Mouse (Mus musculus): Measurements from ENCODE around the gene Ndufa11. TPM values are rescaled to one million over a fixed set of nuclear protein-coding genes. Genes with fewer than 3 reads are reported as not detected.

The Ndufa11 gene
- polyA plus RNA-seq, 1 experiment from 2014 or later: 1,119 TPM

GRCm38 (mm10) chr17:56729656-56730055 lies 12.1 kb downstream of the Ndufa11 start:
- no peak for ATAC-seq (ENCODE audit: insufficient number of reproducible peaks, insufficient read depth, low FRiP score, low read depth)
- H3K9me3 ChIP-seq (ENCODE audit: control insufficient read depth, low read length): 0 out of 2 replicates have a peak, but pooled peaks cover 3% of the 10 kb centered on the region
- peaks cover 3% of the 10 kb centered on the region for H3K27me3 ChIP-seq (ENCODE audit: control insufficient read depth, insufficient read depth, low read length)
- no peak overlapping the region for H3K27ac ChIP-seq (replicated peaks in 1 of 2; ENCODE audit: control insufficient read depth in 1 of 2, insufficient read depth in 1 of 2, low read depth in 2 of 2, low read length in 2 of 2)
- peaks cover 25 to 31% of the 10 kb centered on the region in 2 experiments for H3K4me1 ChIP-seq (ENCODE audit: control insufficient read depth in 2 of 2, insufficient read depth in 2 of 2, low read length in 2 of 2)
- H3K9ac ChIP-seq (ENCODE audit: low read length): no peak overlapping the region
- H3K4me2 ChIP-seq (ENCODE audit: low read length): no peak overlapping the region
- H3K4me3 ChIP-seq (ENCODE audit: control insufficient read depth in 1 of 2, insufficient read depth in 1 of 2, low read depth in 1 of 2, low read length in 2 of 2): no peak overlapping the region
- no peaks in the 10 kb centered on the region; the same call in 1 of the 2 replicates for H3K36me3 ChIP-seq (ENCODE audit: control insufficient read depth, insufficient read depth, low read length)
- 59% methylated on average over 2 of the region's 2 CpGs for WGBS

- no peaks in the 10 kb centered on the region for H3K36me3 ChIP-seq (ENCODE audit: control insufficient read depth, insufficient read depth, low read length)
- H3K27ac ChIP-seq (replicated peaks in 1 of 2; ENCODE audit: control insufficient read depth in 1 of 2, insufficient read depth in 1 of 2, low read depth in 2 of 2, low read length in 2 of 2): no peak overlapping the region
- H3K27me3 ChIP-seq (ENCODE audit: control insufficient read depth, insufficient read depth, low read length): peaks cover 3% of the 10 kb centered on the region
- no peaks in the 10 kb centered on the region for H3K9me3 ChIP-seq (ENCODE audit: control insufficient read depth, low read length)
- no peak overlapping the region for H3K4me2 ChIP-seq (ENCODE audit: low read length)
- H3K4me3 ChIP-seq (ENCODE audit: control insufficient read depth in 1 of 2, insufficient read depth in 1 of 2, low read depth in 1 of 2, low read length in 2 of 2): no peak overlapping the region
- whole genome bisulfite sequencing: 40% methylated on average over 8 of the region's 8 CpGs
- H3K4me1 ChIP-seq (ENCODE audit: control insufficient read depth in 2 of 2, insufficient read depth in 2 of 2, low read length in 2 of 2): peaks cover 15 to 23% of the 10 kb centered on the region in 2 experiments
- no peak overlapping the region for H3K9ac ChIP-seq (ENCODE audit: low read length)
- ATAC-seq (ENCODE audit: insufficient number of reproducible peaks, insufficient read depth, low FRiP score, low read depth): no peak
These were observed 19.0 kb downstream of the Ndufa11 start for GRCm38 (mm10) chr17:56736534-56736933.

- ATAC-seq (ENCODE audit: insufficient number of reproducible peaks, insufficient read depth, low FRiP score, low read depth): no peak
- Histone ChIP-seq H3K27ac (replicated peaks in 1 of 2; ENCODE audit: control insufficient read depth in 1 of 2, insufficient read depth in 1 of 2, low read depth in 2 of 2, low read length in 2 of 2) (no peak overlapping the region), H3K4me3 (ENCODE audit: control insufficient read depth in 1 of 2, insufficient read depth in 1 of 2, low read depth in 1 of 2, low read length in 2 of 2) (no peak overlapping the region), H3K9me3 (ENCODE audit: control insufficient read depth, low read length) (no peaks in the 10 kb centered on the region), H3K36me3 (ENCODE audit: control insufficient read depth, insufficient read depth, low read length) (no peaks in the 10 kb centered on the region), H3K9ac (ENCODE audit: low read length) (no peak overlapping the region), H3K4me1 (ENCODE audit: control insufficient read depth in 2 of 2, insufficient read depth in 2 of 2, low read length in 2 of 2) (peaks cover 15 to 23% of the 10 kb centered on the region in 2 experiments), H3K27me3 (ENCODE audit: control insufficient read depth, insufficient read depth, low read length) (no peaks in the 10 kb centered on the region; the same call in none of the 2 replicates), H3K4me2 (ENCODE audit: low read length) (no peak overlapping the region)
- 82% methylated on average over 10 of the region's 10 CpGs for WGBS
These were observed 20.7 kb downstream of the Ndufa11 start for GRCm38 (mm10) chr17:56738221-56738620.

GRCm38 (mm10) chr17:56740118-56740787 lies 22.7 kb downstream of the Ndufa11 start:
- Histone ChIP-seq H3K27me3 (ENCODE audit: control insufficient read depth, insufficient read depth, low read length) (no peaks in the 10 kb centered on the region; the same call in 1 of the 2 replicates), H3K9ac (ENCODE audit: low read length) (no peak overlapping the region)
- WGBS: 29% methylated on average over 17 of the region's 17 CpGs

GRCm38 (mm10) chr17:56740788-56741160 lies 23.2 kb downstream of the Ndufa11 start:
- Histone ChIP-seq H3K36me3 (ENCODE audit: control insufficient read depth, insufficient read depth, low read length) (no peaks in the 10 kb centered on the region), H3K9me3 (ENCODE audit: control insufficient read depth, low read length) (no peaks in the 10 kb centered on the region), H3K27ac (replicated peaks in 1 of 2; ENCODE audit: control insufficient read depth in 1 of 2, insufficient read depth in 1 of 2, low read depth in 2 of 2, low read length in 2 of 2) (peak overlapping the region; percentile 78 to 80), H3K4me2 (ENCODE audit: low read length) (0 out of 2 replicates have a peak overlapping the region, but pooled peaks have one; percentile 18), H3K9ac (ENCODE audit: low read length) (no peak overlapping the region), H3K4me3 (ENCODE audit: control insufficient read depth in 1 of 2, insufficient read depth in 1 of 2, low read depth in 1 of 2, low read length in 2 of 2) (no peak overlapping the region), H3K4me1 (ENCODE audit: control insufficient read depth in 2 of 2, insufficient read depth in 2 of 2, low read length in 2 of 2) (peaks cover 15 to 23% of the 10 kb centered on the region in 2 experiments), H3K27me3 (ENCODE audit: control insufficient read depth, insufficient read depth, low read length) (no peaks in the 10 kb centered on the region; the same call in 1 of the 2 replicates)
- 56% methylated on average over 17 of the region's 17 CpGs for WGBS
- peak; percentile 24; the same call in 1 of the 2 replicates for ATAC-seq (ENCODE audit: insufficient number of reproducible peaks, insufficient read depth, low FRiP score, low read depth)

More at GRCm38 (mm10) chr17:56740118-56740787, 22.7 kb downstream of the Ndufa11 start:
- Histone ChIP-seq H3K27ac (replicated peaks in 1 of 2; ENCODE audit: control insufficient read depth in 1 of 2, insufficient read depth in 1 of 2, low read depth in 2 of 2, low read length in 2 of 2) (peak overlapping the region; percentile 78 to 80), H3K4me2 (ENCODE audit: low read length) (peak overlapping the region; percentile 18; the same call in 1 of the 2 replicates), H3K36me3 (ENCODE audit: control insufficient read depth, insufficient read depth, low read length) (no peaks in the 10 kb centered on the region), H3K4me3 (ENCODE audit: control insufficient read depth in 1 of 2, insufficient read depth in 1 of 2, low read depth in 1 of 2, low read length in 2 of 2) (no peak overlapping the region), H3K4me1 (ENCODE audit: control insufficient read depth in 2 of 2, insufficient read depth in 2 of 2, low read length in 2 of 2) (peaks cover 15 to 23% of the 10 kb centered on the region in 2 experiments), H3K9me3 (ENCODE audit: control insufficient read depth, low read length) (no peaks in the 10 kb centered on the region)
- peak; percentile 84 for ATAC-seq (ENCODE audit: insufficient number of reproducible peaks, insufficient read depth, low FRiP score, low read depth)

- 55% methylated on average over 5 of the region's 5 CpGs for WGBS
- H3K27ac ChIP-seq (replicated peaks in 1 of 2; ENCODE audit: control insufficient read depth in 1 of 2, insufficient read depth in 1 of 2, low read depth in 2 of 2, low read length in 2 of 2): no peak overlapping the region
- no peak overlapping the region for H3K4me2 ChIP-seq (ENCODE audit: low read length)
- H3K36me3 ChIP-seq (ENCODE audit: control insufficient read depth, insufficient read depth, low read length): no peaks in the 10 kb centered on the region
- no peak overlapping the region for H3K4me3 ChIP-seq (ENCODE audit: control insufficient read depth in 1 of 2, insufficient read depth in 1 of 2, low read depth in 1 of 2, low read length in 2 of 2)
- no peaks in the 10 kb centered on the region for H3K9me3 ChIP-seq (ENCODE audit: control insufficient read depth, low read length)
- H3K9ac ChIP-seq (ENCODE audit: low read length): no peak overlapping the region
- ATAC-seq (ENCODE audit: insufficient number of reproducible peaks, insufficient read depth, low FRiP score, low read depth): no peak
- no peaks in the 10 kb centered on the region for H3K27me3 ChIP-seq (ENCODE audit: control insufficient read depth, insufficient read depth, low read length)
- H3K4me1 ChIP-seq (ENCODE audit: control insufficient read depth in 2 of 2, insufficient read depth in 2 of 2, low read length in 2 of 2): peaks cover 16 to 19% of the 10 kb centered on the region in 2 experiments
These were observed 26.6 kb downstream of the Ndufa11 start for GRCm38 (mm10) chr17:56744173-56744572.

- H3K9ac ChIP-seq (ENCODE audit: low read length): peak overlapping the region; percentile 61; the same call in 1 of the 2 replicates
- H3K9me3 ChIP-seq (ENCODE audit: control insufficient read depth, low read length): 0 out of 2 replicates have a peak, but pooled peaks cover 2% of the 10 kb centered on the region
- H3K27me3 ChIP-seq (ENCODE audit: control insufficient read depth, insufficient read depth, low read length): peaks cover 61% of the 10 kb centered on the region
- peak overlapping the region; percentile 61 for H3K4me2 ChIP-seq (ENCODE audit: low read length)
- peaks cover 3 to 7% of the 10 kb centered on the region in 2 experiments; a peak in 2 of 4 replicates for H3K4me1 ChIP-seq (ENCODE audit: control insufficient read depth in 2 of 2, insufficient read depth in 2 of 2, low read length in 2 of 2)
- ATAC-seq (ENCODE audit: insufficient number of reproducible peaks, insufficient read depth, low FRiP score, low read depth): peak; percentile 51
- 21% methylated on average over 70 of the region's 71 CpGs for WGBS
- no peak overlapping the region for H3K27ac ChIP-seq (replicated peaks in 1 of 2; ENCODE audit: control insufficient read depth in 1 of 2, insufficient read depth in 1 of 2, low read depth in 2 of 2, low read length in 2 of 2)
- H3K36me3 ChIP-seq (ENCODE audit: control insufficient read depth, insufficient read depth, low read length): no peaks in the 10 kb centered on the region
- H3K4me3 ChIP-seq (ENCODE audit: control insufficient read depth in 1 of 2, insufficient read depth in 1 of 2, low read depth in 1 of 2, low read length in 2 of 2): peak overlapping the region; percentile 22 to 38
These were observed 34.0 kb downstream of the Ndufa11 start for GRCm38 (mm10) chr17:56751404-56752072.

All from heart, embryonic 14.5 days (tissue).